Mouse (Mus musculus): ENCODE data around the gene Ugt1a9.
"Not testable (repeated sequence)": the region's sequence is repeated elsewhere in the genome, so short reads cannot be mapped to it uniquely, and the experiment has no call there.

GRCm38 (mm10) chr1:88134457-88135011, 63.9 kb downstream of the Ugt1a9 start, which contains the start of gene Ugt1a6a:
- not testable (repeated sequence) for TF ChIP-seq POLR2A (IDR thresholded peaks at IDR 0.05; ENCODE audit: insufficient read depth, low read depth, low read length); CTCF (IDR thresholded peaks at IDR 0.05)
